Mouse (Mus musculus): ENCODE measurements at regions not wholly inside any gene's neighbourhood (a gene's known extent, or its start where the extent isn't known, plus 50 kb on each side); places are given as distances from the start of the nearest gene placed in this dataset.

DNA sequence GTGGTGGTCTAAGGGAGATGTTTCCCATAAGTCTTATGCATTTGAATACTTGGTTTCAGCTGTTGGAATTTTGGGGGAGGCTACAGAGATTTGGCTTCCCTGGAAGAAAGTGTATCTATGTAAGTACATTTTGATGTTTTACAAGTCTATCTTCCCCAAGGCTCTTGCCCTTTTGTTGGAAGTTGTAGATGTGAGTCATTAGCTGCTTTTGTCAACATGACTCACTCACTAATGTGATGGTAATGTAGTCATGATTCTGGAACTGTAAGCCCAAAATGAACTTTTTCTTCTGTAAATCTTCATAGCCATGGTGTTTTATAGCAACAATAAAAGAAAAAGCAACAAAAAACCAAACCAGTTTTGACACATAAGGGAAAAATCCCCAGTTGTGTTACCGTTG, 1961.0 kb upstream of the G6pd2 start:
- TF ChIP-seq MYC (IDR thresholded peaks at IDR 0.05; ENCODE audit: low read depth, low read length), result no peak
- no peak for TF ChIP-seq TCF12 (IDR thresholded peaks at IDR 0.05; ENCODE audit: low read depth, low read length)
- no peak for TF ChIP-seq TAL1 (IDR thresholded peaks at IDR 0.05; ENCODE audit: low read length)
- no peak overlapping the region for H3K4me3 ChIP-seq (ENCODE audit: control insufficient read depth in 1 of 2, insufficient read depth in 1 of 2, low read depth in 2 of 2, low read length in 2 of 2)
- no peak for DNase-seq (ENCODE audit: low read depth, low spot score)
- H3K9ac ChIP-seq (ENCODE audit: control insufficient read depth, low read depth, low read length, poor library complexity, severe bottlenecking), result no peak overlapping the region
- no peaks in the 10 kb centered on the region for H3K9me3 ChIP-seq (replicated peaks; ENCODE audit: insufficient read depth, low read length)
- no peak overlapping the region for H3K27ac ChIP-seq (ENCODE audit: control insufficient read depth, low read depth, low read length)
- no peaks in the 10 kb centered on the region for H3K4me1 ChIP-seq (ENCODE audit: control insufficient read depth in 1 of 2, insufficient read depth in 2 of 2, low read length in 2 of 2)
- no peaks in the 10 kb centered on the region for H3K36me3 ChIP-seq (ENCODE audit: control insufficient read depth in 1 of 2, insufficient read depth in 2 of 2, low read length in 2 of 2)
- H3K27me3 ChIP-seq (ENCODE audit: control insufficient read depth in 1 of 2, insufficient read depth in 2 of 2, low read length in 2 of 2), result no peaks in the 10 kb centered on the region
- H3K79me2 ChIP-seq (ENCODE audit: control insufficient read depth, insufficient read depth, low read length, poor library complexity), result no peaks in the 10 kb centered on the region

DNA sequence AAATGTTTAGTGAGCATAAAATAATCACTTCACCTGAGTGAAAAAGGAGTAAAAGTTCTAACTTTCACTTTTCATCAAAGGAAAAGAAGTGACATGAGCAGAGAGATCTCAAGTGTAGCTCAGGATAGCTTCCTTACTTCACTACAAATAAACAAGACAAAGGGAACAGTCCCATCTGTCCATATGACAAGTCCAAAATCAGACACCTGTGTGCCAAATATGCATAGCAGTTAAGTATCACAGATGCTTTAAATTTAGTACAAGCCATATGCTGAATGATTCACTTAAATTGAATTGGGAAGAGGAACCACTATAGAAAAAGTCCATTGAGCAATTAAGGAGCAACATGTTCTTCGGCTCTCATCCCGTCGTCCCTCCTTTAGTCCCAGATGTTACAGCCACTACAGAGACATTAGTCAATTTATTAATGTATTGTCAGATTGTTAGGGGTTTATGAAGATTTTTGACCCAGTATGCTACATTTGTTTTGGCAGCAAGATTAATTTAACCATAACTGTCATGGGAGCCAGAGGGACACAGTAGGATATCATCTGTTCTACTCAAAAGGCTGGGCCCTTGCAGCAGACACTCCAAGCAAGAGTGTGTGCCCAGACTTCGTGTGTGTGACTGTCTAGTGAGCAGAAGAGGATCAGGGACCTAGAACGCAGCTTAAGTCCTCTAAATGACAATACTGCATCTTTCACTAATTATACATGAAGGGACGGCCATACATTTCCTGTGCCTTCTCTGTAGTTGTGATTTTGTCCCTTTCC, 1914.5 kb upstream of the G6pd2 start:
- Histone ChIP-seq H3K4me1 (ENCODE audit: control insufficient read depth in 1 of 2, insufficient read depth in 2 of 2, low read length in 2 of 2) (no peaks in the 10 kb centered on the region), H3K27ac (ENCODE audit: control insufficient read depth, low read depth, low read length) (no peak overlapping the region), H3K4me3 (ENCODE audit: control insufficient read depth in 1 of 2, insufficient read depth in 1 of 2, low read depth in 2 of 2, low read length in 2 of 2) (no peak overlapping the region), H3K9me3 (replicated peaks; ENCODE audit: insufficient read depth, low read length) (no peaks in the 10 kb centered on the region), H3K36me3 (ENCODE audit: control insufficient read depth in 1 of 2, insufficient read depth in 2 of 2, low read length in 2 of 2) (no peaks in the 10 kb centered on the region), H3K9ac (ENCODE audit: control insufficient read depth, low read depth, low read length, poor library complexity, severe bottlenecking) (no peak overlapping the region), H3K79me2 (ENCODE audit: control insufficient read depth, insufficient read depth, low read length, poor library complexity) (no peaks in the 10 kb centered on the region), H3K27me3 (ENCODE audit: control insufficient read depth in 1 of 2, insufficient read depth in 2 of 2, low read length in 2 of 2) (no peaks in the 10 kb centered on the region)
- no peak for DNase-seq (ENCODE audit: low read depth, low spot score)
- no peak for TF ChIP-seq HCFC1 (IDR thresholded peaks at IDR 0.05; ENCODE audit: low read depth, low read length)
- TF ChIP-seq EP300 (IDR thresholded peaks at IDR 0.05; ENCODE audit: low read depth in 1 of 2, low read length in 2 of 2), result no peak
- TF ChIP-seq KAT2A (conservative IDR thresholded peaks at IDR 0.05; ENCODE audit: low read depth, low read length), result no peak
- no peak for TF ChIP-seq CHD1 (IDR thresholded peaks at IDR 0.05; ENCODE audit: low read depth, low read length)
- TF ChIP-seq NRF1 (IDR thresholded peaks at IDR 0.05; ENCODE audit: insufficient read depth, low read depth, low read length, poor library complexity, severe bottlenecking), result no peak
- TF ChIP-seq NELFE (IDR thresholded peaks at IDR 0.05; ENCODE audit: low read depth, low read length), result no peak
- no peak for TF ChIP-seq TBP (IDR thresholded peaks at IDR 0.05; ENCODE audit: low read depth, low read length)
- TF ChIP-seq MAZ (IDR thresholded peaks at IDR 0.05; ENCODE audit: low read depth, low read length), result no peak
- no peak for TF ChIP-seq USF1 (IDR thresholded peaks at IDR 0.05; ENCODE audit: low read depth, low read length)
- TF ChIP-seq CTCF (IDR thresholded peaks at IDR 0.05 in 2 of 3, conservative IDR thresholded peaks at IDR 0.05 in 1 of 3; ENCODE audit: control insufficient read depth in 1 of 3, insufficient read depth in 1 of 3, low read depth in 2 of 3, low read length in 3 of 3, poor library complexity in 1 of 3, severe bottlenecking in 1 of 3), result no peak
- no peak for TF ChIP-seq UBTF (IDR thresholded peaks at IDR 0.05; ENCODE audit: borderline replicate concordance, insufficient read depth, low read depth, low read length)
- TF ChIP-seq GABPA (IDR thresholded peaks at IDR 0.05; ENCODE audit: low read depth, low read length), result no peak
- no peak for TF ChIP-seq RCOR1 (IDR thresholded peaks at IDR 0.05; ENCODE audit: low read depth, low read length)
- TF ChIP-seq USF2 (IDR thresholded peaks at IDR 0.05; ENCODE audit: borderline replicate concordance in 1 of 2, insufficient read depth in 1 of 2, low read depth in 1 of 2, low read length in 2 of 2), result no peak

Measured in MEL (cell line).